ENCODE assay signal across 8 mouse cellular contexts in the genomic region with DNA sequence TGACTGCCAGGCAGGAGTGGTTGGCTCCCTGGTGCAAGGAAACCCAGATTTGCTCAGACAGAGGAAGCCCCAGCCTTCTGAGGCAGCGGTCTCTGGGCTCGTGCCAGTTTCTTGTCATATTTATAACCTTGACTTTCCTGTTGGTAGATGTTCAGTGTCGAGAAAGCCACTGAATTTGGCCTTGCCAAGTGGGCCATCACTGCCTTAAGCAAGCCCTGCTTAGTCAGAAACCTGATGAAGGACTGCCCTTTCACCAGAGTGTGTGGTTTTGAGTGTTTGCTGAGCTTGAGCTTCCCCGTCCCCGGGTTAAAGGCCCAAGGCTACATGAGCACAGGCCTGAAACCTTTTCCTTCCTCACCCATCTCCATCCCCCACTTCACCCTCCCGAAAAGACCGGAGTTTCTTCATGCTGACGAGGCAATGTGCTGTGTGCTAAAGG.
DNase-seq lines count a peak whose midpoint lies in the region; ATAC-seq lines count a peak whose summit lies in the region.

No protein-coding gene starts in this region.

- H3K4me2 ChIP-seq in lung, embryonic 15.5 days, result no peak overlapping the region
- no peak overlapping the region for H3K4me2 ChIP-seq in forebrain, embryonic 14.5 days (ENCODE audit: low read length)

- no peaks in the 10 kb centered on the region for H3K27me3 ChIP-seq in lung, embryonic 15.5 days
- no peaks in the 10 kb centered on the region for H3K27me3 ChIP-seq in forebrain, embryonic 14.5 days (replicated peaks; ENCODE audit: control insufficient read depth, insufficient read depth, low read length)

- DNase-seq in testis, postnatal 10 days (ENCODE audit: low spot score), result peak; percentile 55
- no peak for DNase-seq in testis, postnatal 14 days (ENCODE audit: low spot score)
- DNase-seq in heart, postnatal 25 days (ENCODE audit: low spot score), result peak; percentile 14
- DNase-seq in left cerebral cortex, postnatal 36 days (ENCODE audit: low spot score in 2 of 2), result no peak
- no peak for DNase-seq in left cerebral cortex, postnatal 14 days (ENCODE audit: low spot score in 2 of 2)
- DNase-seq in layer of hippocampus, adult 18-20 months (ENCODE audit: low spot score in 2 of 2), result no peak
- no peak for DNase-seq in forebrain, embryonic 14.5 days (ENCODE audit: low spot score)

- H3K9me3 ChIP-seq in lung, embryonic 15.5 days, result no peaks in the 10 kb centered on the region
- H3K9me3 ChIP-seq in forebrain, embryonic 14.5 days (replicated peaks; ENCODE audit: control insufficient read depth, low read length), result no peaks in the 10 kb centered on the region

- peaks cover 12% of the 10 kb centered on the region for H3K4me1 ChIP-seq in lung, embryonic 15.5 days
- H3K4me1 ChIP-seq in forebrain, embryonic 14.5 days (ENCODE audit: control insufficient read depth, insufficient read depth, low read length), result no peaks in the 10 kb centered on the region

- peak overlapping the region; percentile 24; the same call in 1 of the 2 replicates for H3K27ac ChIP-seq in lung, embryonic 15.5 days
- H3K27ac ChIP-seq in forebrain, embryonic 14.5 days (ENCODE audit: low read depth, low read length), result no peak overlapping the region

- no peak overlapping the region for H3K9ac ChIP-seq in lung, embryonic 15.5 days
- H3K9ac ChIP-seq in forebrain, embryonic 14.5 days (ENCODE audit: low read length), result no peak overlapping the region

- intact Hi-C loops in heart, postnatal 25 days (cut with DNase I), result no loop called here
- intact Hi-C loops in left cerebral cortex, postnatal 36 days (cut with DNase I), result no loop called here
- intact Hi-C loops in left cerebral cortex, postnatal 14 days (cut with DNase I), result no loop called here

- 35% methylated on average over 8 of the region's 8 CpGs for WGBS in lung, embryonic 15.5 days
- 89% methylated on average over 8 of the region's 8 CpGs for WGBS in forebrain, embryonic 14.5 days

- no peak overlapping the region for H3K4me3 ChIP-seq in lung, embryonic 15.5 days
- no peak overlapping the region for H3K4me3 ChIP-seq in forebrain, embryonic 14.5 days (ENCODE audit: low read depth, low read length)

- ATAC-seq in lung, embryonic 15.5 days (ENCODE audit: borderline replicate concordance, extremely low read depth, low FRiP score, low TSS enrichment), result no peak; the same call in 1 of the 2 replicates
- no peak for ATAC-seq in forebrain, embryonic 14.5 days

- H3K36me3 ChIP-seq in lung, embryonic 15.5 days, result peaks cover 9% of the 10 kb centered on the region; the same call in 1 of the 2 replicates
- no peaks in the 10 kb centered on the region for H3K36me3 ChIP-seq in forebrain, embryonic 14.5 days (ENCODE audit: control insufficient read depth, insufficient read depth, low read length)

Comparison
In these comparisons a context has a peak if more than half of its experiments do, and no peak if none do; other contexts are left out.
1. DNase-seq: peak in testis, postnatal 10 days (single experiment) and heart, postnatal 25 days (single experiment); none in testis, postnatal 14 days (single experiment), left cerebral cortex, postnatal 36 days (0 of 2), left cerebral cortex, postnatal 14 days (0 of 2), layer of hippocampus, adult 18-20 months (0 of 2) and forebrain, embryonic 14.5 days (single experiment).